Mouse (Mus musculus): ENCODE data around the gene Scgb3a1.
A peak's percentile ranks its signal among the peaks of the same experiment; 100 is the strongest.

Scgb3a1 gene

GRCm38 (mm10) chr11:49658791-49659469, 4.5 kb upstream of the Scgb3a1 start:
- DNase-seq (ENCODE audit: low spot score), result no peak

- no peak for DNase-seq (ENCODE audit: low spot score)
These were observed 4.0 kb upstream of the Scgb3a1 start for GRCm38 (mm10) chr11:49659470-49659799.

- no peak for DNase-seq (ENCODE audit: low spot score)
These were observed 1.1 kb upstream of the Scgb3a1 start for GRCm38 (mm10) chr11:49662292-49662780.

- DNase-seq (ENCODE audit: low spot score), result no peak
These were observed 1.1 kb downstream of the Scgb3a1 start for GRCm38 (mm10) chr11:49664262-49665140.

- no peak for DNase-seq (ENCODE audit: low spot score)
These were observed 2.1 kb downstream of the Scgb3a1 start for GRCm38 (mm10) chr11:49665462-49665861.

DNA sequence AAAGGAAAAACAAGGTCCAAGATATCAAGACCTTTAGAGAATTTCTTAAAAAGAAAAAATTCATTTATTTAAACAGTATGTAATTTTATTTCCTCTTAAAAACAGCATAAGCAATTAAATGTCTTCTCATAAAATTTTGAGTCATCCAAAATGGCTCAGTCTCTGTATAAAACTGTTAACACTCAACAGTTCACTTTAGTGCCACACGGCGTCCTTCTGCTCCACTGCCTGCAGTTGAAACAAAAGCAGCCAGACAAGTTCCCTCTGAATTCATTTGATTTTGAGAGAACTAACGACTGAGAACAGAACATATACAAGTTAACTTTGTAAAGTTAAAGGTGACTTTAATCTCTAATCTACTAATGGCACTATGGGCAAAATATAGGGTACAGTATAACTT, 10.0 kb downstream of the Scgb3a1 start:
- no peak for DNase-seq (ENCODE audit: low spot score)

DNA sequence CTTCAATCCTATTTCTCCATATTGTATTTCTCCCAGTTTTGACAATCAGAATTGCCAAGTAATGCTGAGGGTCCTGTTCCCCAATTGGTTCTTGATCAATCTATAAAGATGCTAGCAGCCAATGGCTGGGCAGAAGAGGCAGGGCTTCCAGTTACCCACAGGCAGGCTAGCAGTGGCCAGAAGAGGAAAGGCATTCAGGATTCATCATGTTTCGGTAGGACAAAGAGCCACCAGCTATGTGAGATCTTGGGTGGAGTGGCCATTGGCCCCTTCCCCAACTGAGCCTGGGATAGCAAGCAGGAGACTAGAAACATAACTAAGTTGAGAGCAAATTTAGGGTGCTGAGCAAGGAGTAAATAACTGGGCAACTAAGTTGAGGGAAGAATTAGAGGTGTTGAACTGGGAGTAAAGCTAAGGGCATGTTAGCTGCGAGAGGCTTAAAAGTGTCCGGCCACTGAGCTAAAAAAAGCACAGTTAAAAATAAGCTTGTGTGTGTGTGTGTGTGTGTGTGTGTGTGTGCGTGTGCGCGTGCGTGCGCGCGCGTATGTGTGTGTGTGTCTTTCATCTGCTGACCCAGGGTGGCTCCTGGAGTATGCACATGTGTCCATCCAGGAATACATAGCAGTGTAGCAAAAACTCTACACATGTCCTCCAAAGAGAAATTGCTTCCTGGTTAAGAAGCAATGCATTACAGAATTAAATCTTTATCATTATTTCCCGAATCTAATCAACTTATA, 21.0 kb downstream of the Scgb3a1 start:
- no peak for DNase-seq (ENCODE audit: low spot score)

- DNase-seq (ENCODE audit: low spot score), result no peak
These were observed 31.6 kb downstream of the Scgb3a1 start for GRCm38 (mm10) chr11:49695013-49695412.

DNA sequence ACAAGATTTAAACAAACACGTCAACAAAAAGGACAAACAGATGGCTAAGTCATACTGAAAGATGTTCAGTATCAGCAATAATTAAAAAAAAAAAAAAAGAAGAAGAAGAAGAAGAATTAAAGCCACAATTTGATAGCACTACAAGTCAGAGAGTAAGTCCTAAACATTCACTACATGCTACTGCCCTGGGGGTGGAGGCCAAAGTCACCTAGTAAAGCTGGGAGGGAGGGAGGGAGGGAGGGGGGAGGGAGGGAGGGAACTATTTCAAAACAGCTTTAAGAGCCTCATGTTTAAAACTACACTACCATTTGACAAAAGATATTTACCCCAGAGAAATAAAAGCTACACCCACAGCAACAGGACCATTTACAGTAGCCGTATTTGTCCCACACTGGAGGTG, 32.3 kb downstream of the Scgb3a1 start:
- no peak for DNase-seq (ENCODE audit: low spot score)

DNA sequence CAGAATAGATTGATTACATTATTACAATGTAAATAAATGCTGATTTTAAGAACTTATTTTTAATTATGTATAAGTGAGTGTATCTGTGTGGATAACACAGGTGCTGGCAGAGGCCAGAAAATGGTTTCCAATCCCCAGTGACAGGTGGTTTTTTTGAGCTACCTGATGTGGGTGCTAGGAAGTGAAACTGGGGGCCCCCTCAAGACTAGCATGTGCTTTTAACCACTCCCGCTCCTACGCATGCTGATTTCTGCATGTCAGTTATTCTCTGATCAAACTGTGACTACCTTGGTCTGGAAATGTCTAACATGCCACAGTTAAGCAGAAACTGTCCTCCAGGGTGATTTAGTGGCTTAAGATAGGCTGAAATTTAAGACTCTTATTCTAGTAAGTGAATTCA, 33.1 kb downstream of the Scgb3a1 start:
- no peak for DNase-seq (ENCODE audit: low spot score)

GRCm38 (mm10) chr11:49697779-49698178, 34.4 kb downstream of the Scgb3a1 start:
- DNase-seq (ENCODE audit: low spot score), result no peak

DNA sequence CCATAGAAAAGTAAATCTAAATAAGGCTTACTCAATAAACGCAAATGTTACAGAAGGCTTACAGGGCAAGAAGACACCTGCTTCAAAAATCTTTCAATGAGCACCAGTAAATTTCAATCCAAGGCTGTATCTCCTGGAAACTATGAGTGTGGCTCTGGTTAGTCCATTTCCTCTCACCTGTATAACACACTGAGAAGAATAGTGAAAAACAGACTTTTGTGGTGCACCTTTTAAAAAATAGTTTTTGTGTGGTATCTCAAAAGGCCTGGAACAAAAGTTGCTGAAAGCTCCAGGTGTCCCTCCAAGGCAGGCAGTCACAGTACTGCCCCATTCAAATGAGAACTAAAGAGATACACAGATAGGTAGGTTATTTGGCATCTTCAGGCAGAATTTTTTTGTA, 35.7 kb downstream of the Scgb3a1 start:
- no peak for DNase-seq (ENCODE audit: low spot score)

- DNase-seq (ENCODE audit: low spot score), result no peak
These were observed 38.6 kb downstream of the Scgb3a1 start for GRCm38 (mm10) chr11:49702014-49702413.

- DNase-seq (ENCODE audit: low spot score), result no peak
These were observed 41.4 kb downstream of the Scgb3a1 start for GRCm38 (mm10) chr11:49704804-49705203.

DNA sequence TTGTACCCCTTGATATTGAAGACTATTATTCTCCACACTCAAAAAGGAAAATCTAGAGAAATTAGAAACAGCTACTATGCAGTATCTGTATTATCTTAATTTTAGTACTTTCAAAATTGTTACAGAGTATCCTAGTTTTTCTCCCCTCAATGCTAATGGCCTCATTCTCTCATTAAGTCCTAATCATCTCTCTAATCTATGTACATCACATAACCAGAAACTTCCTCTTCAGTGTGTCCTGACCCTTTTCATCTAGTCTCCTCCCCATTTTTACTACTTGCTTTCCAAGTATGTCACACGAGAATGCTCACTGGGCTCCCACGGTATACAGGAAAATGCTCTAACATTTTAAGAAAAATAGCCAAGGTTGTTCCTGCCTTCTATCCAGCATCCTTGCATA, 44.4 kb downstream of the Scgb3a1 start:
- DNase-seq (ENCODE audit: low spot score), result no peak

- DNase-seq (ENCODE audit: low spot score), result no peak
These were observed 47.3 kb downstream of the Scgb3a1 start for GRCm38 (mm10) chr11:49710664-49711063.

- peak; percentile 56 for DNase-seq (ENCODE audit: low spot score)
These were observed 48.7 kb downstream of the Scgb3a1 start for GRCm38 (mm10) chr11:49711981-49712554.

- DNase-seq (ENCODE audit: low spot score), result peak; percentile 99
These were observed 49.3 kb downstream of the Scgb3a1 start, which contains the start of gene Cnot6 for GRCm38 (mm10) chr11:49712555-49713335. TSS of gene Cnot6 (minus strand) at chr11:49712723.

DNA sequence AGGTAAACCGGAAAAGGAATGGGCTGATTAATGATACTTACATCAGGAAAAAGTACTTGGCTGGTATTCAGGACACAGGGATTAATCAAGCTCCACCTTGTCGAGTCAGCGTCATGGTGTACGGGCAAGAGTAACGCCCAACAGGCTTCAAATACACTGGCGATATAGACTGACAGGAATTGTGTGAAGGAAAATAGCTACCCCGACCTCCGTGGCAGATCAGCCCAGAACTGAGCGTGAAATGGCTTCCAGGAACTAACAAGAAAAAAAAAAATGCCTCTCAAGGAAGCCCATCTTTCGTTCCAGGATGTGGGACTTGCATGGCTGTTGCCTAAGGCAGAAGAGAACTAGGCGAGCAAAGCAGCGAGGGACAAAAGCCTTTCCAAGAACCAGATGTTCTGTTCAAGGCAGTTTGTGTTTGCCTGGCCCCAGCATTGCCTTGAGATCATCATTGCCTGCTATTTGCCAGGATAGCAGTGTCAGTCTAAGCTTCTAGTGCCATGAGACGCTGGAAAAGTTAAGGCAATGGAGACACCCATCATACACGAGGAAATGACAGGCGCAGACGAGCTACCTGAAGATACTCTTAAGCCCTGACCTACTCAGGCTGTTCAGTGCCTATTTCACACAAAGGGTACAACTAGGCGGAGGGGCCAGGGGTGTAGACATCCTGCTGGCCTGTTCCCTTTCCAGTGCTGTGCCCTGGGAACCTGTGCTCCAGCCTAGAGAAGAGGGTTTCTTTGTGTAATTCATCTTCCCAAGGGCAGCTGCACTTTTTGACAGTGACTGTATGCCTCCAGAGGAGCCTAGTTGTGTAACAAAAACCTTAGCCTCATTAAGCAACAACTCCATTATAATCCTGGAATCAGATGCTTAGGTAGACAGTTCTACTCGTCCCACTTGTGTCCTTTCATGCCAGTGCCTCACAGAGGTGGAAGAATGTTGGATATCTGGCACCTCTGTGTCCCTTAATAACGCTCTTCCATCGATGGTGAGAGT, 50.2 kb downstream of the Scgb3a1 start:
- peak; percentile 17 for DNase-seq (ENCODE audit: low spot score)
